Mouse (Mus musculus) brain, embryonic 14.5 days (tissue): ENCODE measurements around the gene Gm13272.

Experiments used
- CTCF ChIP-seq: fragments of 200-500 bp; IDR thresholded peaks from 2 replicates; pipeline ENCODE4 v1.5.1; 2012; ENCODE audit warnings: inconsistent platforms, mild to moderate bottlenecking, moderate library complexity, borderline replicate concordance; ENCODE audit not compliant: insufficient read depth, insufficient read length; ENCODE audit errors: extremely low read depth
- POLR2A ChIP-seq: fragments of 200-500 bp; IDR thresholded peaks from 2 replicates; pipeline ENCODE4 v1.6.1; 2012; ENCODE audit warnings: mild to moderate bottlenecking, inconsistent platforms, borderline replicate concordance; ENCODE audit not compliant: poor library complexity, insufficient read depth, insufficient read length, severe bottlenecking; ENCODE audit errors: extremely low read depth

GRCm38 (mm10) chr4:88819659-88820058 is 40.0 kb downstream of the Gm13272 start, which contains the start of gene Ifna11:
- TF ChIP-seq CTCF (no peak), POLR2A (no peak)
